Mouse (Mus musculus) limb, embryonic 11.5 days (tissue): ENCODE data around the gene Chid1. TPM values are rescaled to one million over a fixed set of nuclear protein-coding genes. Genes with fewer than 3 reads are reported as not detected.
"Not testable (repeated sequence)": the region's sequence is repeated elsewhere in the genome, so short reads cannot be mapped to it uniquely, and the experiment has no call there.

Source experiments
- ATAC-seq: fragments of 200-750 bp; cut with Nextera tagmentation; 2 replicates; pipeline ENCODE4 v1.8.0; 2017; ENCODE audit warnings: low read depth; ENCODE audit not compliant: insufficient number of reproducible peaks, low FRiP score, low TSS enrichment
- DNase-seq: peaks from one replicate; pipeline ENCODE4 v3.0.0-alpha.2; 2015; ENCODE audit warnings: low spot score
- H3K27ac ChIP-seq: fragments of 300-500 bp; sonication (generic); replicated peaks from 2 replicates; pipeline ENCODE4 v1.5.1; 2014; ENCODE audit warnings: low read depth, mild to moderate bottlenecking, low read length
- H3K27me3 ChIP-seq: fragments of 300-500 bp; sonication (generic); 2 replicates; pipeline ENCODE4 v1.6.1; 2014; ENCODE audit warnings: mild to moderate bottlenecking, low read length, mixed read lengths; ENCODE audit not compliant: control insufficient read depth, insufficient read depth
- H3K36me3 ChIP-seq: fragments of 300-500 bp; sonication (generic); 2 replicates; pipeline ENCODE4 v1.6.1; 2014; ENCODE audit warnings: mild to moderate bottlenecking, low read length, moderate library complexity, mixed read lengths; ENCODE audit not compliant: control insufficient read depth, insufficient read depth
- H3K4me1 ChIP-seq: fragments of 300-500 bp; sonication (generic); 2 replicates; pipeline ENCODE4 v1.6.1; 2014; ENCODE audit warnings: low read length, mixed read lengths; ENCODE audit not compliant: control insufficient read depth, insufficient read depth
- H3K4me2 ChIP-seq: fragments of 300-500 bp; sonication (generic); 2 replicates; pipeline ENCODE4 v1.6.1; 2014; ENCODE audit warnings: low read depth, mild to moderate bottlenecking, moderate library complexity; ENCODE audit not compliant: severe bottlenecking
- H3K4me3 ChIP-seq: fragments of 300-500 bp; sonication (generic); 2 replicates; pipeline ENCODE4 v1.5.1; 2014; ENCODE audit warnings: low read depth, low read length
- H3K9ac ChIP-seq: fragments of 300-500 bp; sonication (generic); 2 replicates; pipeline ENCODE4 v1.6.1; 2014; ENCODE audit warnings: mild to moderate bottlenecking, low read length
- H3K9me3 ChIP-seq: fragments of 300-500 bp; sonication (generic); 2 replicates; pipeline ENCODE4 v1.6.1; 2016; ENCODE audit warnings: low read length; ENCODE audit not compliant: control insufficient read depth
- WGBS: fragments of 180-500 bp; shearing (Covaris S2); extraction: QIAGEN DNeasy Blood & Tissue Kit; methylation state at CpG from one replicate; pipeline ENCODE4 v1.1.7; 2014; 5-methylcytosine and 5-hydroxymethylcytosine counted together
- polyA plus RNA-seq: library from polyadenylated mRNA; unstranded; fragments of >200 nt; fragmentation: Nextera tagmentation; extraction: Ambion mirVana; gene quantifications from 2 replicates; pipeline ENCODE4 v1.2.1, GENCODE M21; 2014

The Chid1 gene
- polyA plus RNA-seq, 1 experiment from 2014 or later, result 27.4 TPM

DNA sequence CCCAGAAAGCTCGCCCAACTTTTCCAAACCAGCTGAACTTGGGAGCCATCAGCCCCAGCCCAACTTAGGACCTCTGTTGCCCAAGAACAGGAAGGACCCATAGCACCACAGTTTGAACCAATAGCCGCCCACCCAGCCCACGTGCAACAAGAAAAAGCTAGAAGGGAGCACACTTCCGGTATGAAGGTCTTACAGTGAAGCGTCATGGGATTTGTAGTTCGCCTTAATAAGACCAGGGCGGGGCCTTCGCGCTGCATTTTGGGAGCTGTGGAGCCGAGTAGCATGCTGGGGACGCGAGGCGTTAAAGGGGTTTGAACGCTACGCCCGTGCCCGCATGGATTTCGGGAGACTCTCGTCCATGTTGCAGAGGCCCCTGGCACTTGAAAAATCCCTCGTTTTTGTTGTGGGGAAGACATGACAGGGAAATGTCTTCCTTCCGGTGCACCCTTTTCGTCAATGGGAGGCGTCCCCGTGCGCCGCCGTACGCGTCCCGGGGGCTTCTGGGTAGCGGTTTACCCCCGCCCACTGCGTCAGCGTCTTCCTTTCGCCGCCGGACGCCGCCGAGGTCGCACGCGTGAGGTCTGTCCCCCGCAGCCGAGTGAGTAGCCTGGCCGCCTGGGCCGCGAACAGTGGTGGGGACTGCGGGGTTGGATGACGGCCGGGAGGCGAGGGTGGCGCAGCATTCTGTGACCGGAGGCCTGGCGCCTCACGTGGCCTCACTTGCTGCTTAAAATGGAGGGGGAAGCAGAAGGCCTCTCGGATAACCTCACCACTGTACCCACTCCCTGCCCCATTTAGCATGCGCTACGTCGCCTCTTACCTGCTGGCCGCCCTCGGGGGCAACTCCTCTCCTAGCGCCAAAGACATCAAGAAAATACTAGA, 92.3 kb downstream of the Chid1 start, which contains the start of gene Rplp2:
Gene Rplp2, plus strand, starts transcription at position 261 of the 882 bp plus-strand sequence.
- DNase-seq, result peak; percentile 92
- H3K4me1 ChIP-seq, result peaks cover 18% of the 10 kb centered on the region
- no peak within 1 kb of the TSS for H3K27ac ChIP-seq
- peak within 1 kb of the TSS; percentile 59 for H3K4me2 ChIP-seq
- H3K9ac ChIP-seq, result peak within 1 kb of the TSS; percentile 90
- H3K27me3 ChIP-seq, result no peaks in the 10 kb centered on the region
- H3K9me3 ChIP-seq, result no peaks in the 10 kb centered on the region
- H3K36me3 ChIP-seq, result peaks cover 11% of the 10 kb centered on the region; the same call in 1 of the 2 replicates
- peak; percentile 87 for ATAC-seq
- H3K4me3 ChIP-seq, result peak within 1 kb of the TSS; percentile 86
- under 1% methylated on average over 63 of the region's 63 CpGs for WGBS

DNA sequence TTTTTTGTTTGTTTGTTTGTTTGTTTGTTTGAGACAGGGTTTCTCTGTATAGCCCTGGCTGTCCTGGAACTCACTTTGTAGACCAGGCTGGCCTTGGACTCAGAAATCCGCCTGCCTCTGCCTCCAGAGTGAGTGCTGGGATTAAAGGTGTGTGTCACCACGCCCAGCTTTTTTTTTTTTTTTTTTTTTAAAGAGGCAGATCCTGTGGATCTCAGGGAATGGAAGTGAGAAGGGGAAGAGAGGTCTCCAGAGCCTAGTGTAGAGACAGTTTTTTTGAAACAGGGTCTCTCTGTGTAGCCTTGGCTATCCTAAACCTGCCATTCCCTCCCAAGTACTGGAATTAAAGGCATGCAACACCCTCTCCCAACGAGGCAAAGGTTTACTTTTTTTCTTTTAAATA, 93.3 kb downstream of the Chid1 start:
- WGBS, result 82% methylated on average over 3 of the region's 3 CpGs
- not testable (repeated sequence) for DNase-seq, H3K9ac ChIP-seq, ATAC-seq, H3K27ac ChIP-seq, H3K27me3 ChIP-seq, H3K9me3 ChIP-seq
- peak overlapping the region; percentile 59; the same call in 1 of the 2 replicates for H3K4me2 ChIP-seq
- H3K4me1 ChIP-seq, result peaks cover 26% of the 10 kb centered on the region
- H3K36me3 ChIP-seq, result peaks cover 11% of the 10 kb centered on the region; the same call in 1 of the 2 replicates
- H3K4me3 ChIP-seq, result peak overlapping the region; percentile 86; the same call in 1 of the 2 replicates

DNA sequence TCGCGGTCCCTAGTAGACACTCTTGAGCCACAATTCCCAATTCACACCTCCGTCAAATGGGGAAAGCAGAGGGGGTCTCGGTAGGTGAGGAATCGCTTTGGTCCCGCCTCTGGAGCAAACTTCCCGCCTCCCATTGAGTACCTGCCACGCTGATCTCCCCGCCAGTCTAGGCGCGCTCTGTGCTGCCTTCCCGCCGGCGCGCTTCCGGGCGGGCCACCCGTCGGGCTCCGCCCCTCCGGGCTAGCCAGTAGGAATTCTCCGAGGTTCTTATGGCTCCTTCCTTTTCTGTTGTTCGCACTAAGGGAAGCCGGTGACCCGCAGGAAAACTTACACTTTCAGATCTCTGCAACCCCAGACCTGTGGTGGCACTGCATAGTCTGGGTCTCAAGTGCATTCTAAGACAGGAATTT, 95.8 kb downstream of the Chid1 start, which contains the start of gene Pidd1:
Gene Pidd1, minus strand, starts transcription at position 198 of the 410 bp plus-strand sequence.
- H3K4me2 ChIP-seq, result peak within 1 kb of the TSS; percentile 79
- peak; percentile 49; the same call in 1 of the 2 replicates for ATAC-seq

More for the DNA sequence above, 95.8 kb downstream of the Chid1 start, which contains the start of gene Pidd1:
- Histone ChIP-seq H3K27ac (peak within 1 kb of the TSS; percentile 39; the same call in 1 of the 2 replicates), H3K36me3 (peaks cover 16% of the 10 kb centered on the region), H3K4me1 (peaks cover 26% of the 10 kb centered on the region), H3K4me3 (peak within 1 kb of the TSS; percentile 37), H3K27me3 (no peaks in the 10 kb centered on the region), H3K9ac (peak within 1 kb of the TSS; percentile 75), H3K9me3 (no peaks in the 10 kb centered on the region)
- peak; percentile 83 for DNase-seq
- WGBS, result under 1% methylated on average over 25 of the region's 25 CpGs

Other genes starting within 250 kb of the Chid1 start
- 0.45 and 0.47 TPM in 2 replicates for gene Drd4, start 247.9 kb downstream of the Chid1 start, polyA plus RNA-seq
- 59.3 and 64.6 TPM in 2 replicates for gene Deaf1, start 212.2 kb downstream of the Chid1 start, polyA plus RNA-seq
- gene Tmem80, start 212.1 kb downstream of the Chid1 start, polyA plus RNA-seq, result 29.5 and 30.2 TPM in 2 replicates
- 2.6 and 2.8 TPM in 2 replicates for gene Eps8l2, start 201.0 kb downstream of the Chid1 start, polyA plus RNA-seq
- gene Taldo1, start 147.7 kb downstream of the Chid1 start, polyA plus RNA-seq, result 306 and 317 TPM in 2 replicates
- gene Gatd1, start 125.7 kb downstream of the Chid1 start, polyA plus RNA-seq, result 52.2 TPM in 2 replicates
- 2.7 and 3.2 TPM in 2 replicates for gene Cend1, start 110.4 kb downstream of the Chid1 start, polyA plus RNA-seq
- gene Slc25a22, start 102.0 kb downstream of the Chid1 start, polyA plus RNA-seq, result 34.8 and 37.1 TPM in 2 replicates
- 15.7 and 18.3 TPM in 2 replicates for gene Pidd1, start 95.8 kb downstream of the Chid1 start, polyA plus RNA-seq
- gene Rplp2, start 92.5 kb downstream of the Chid1 start, polyA plus RNA-seq, result 1,271 and 1,319 TPM in 2 replicates
- 11.3 and 12.5 TPM in 2 replicates for gene Pnpla2, start 84.7 kb downstream of the Chid1 start, polyA plus RNA-seq
- 5.3 and 6.8 TPM in 2 replicates for gene Cracr2b, start 78.8 kb downstream of the Chid1 start, polyA plus RNA-seq
- 27.2 and 35.7 TPM in 2 replicates for gene Cd151, start 72.5 kb downstream of the Chid1 start, polyA plus RNA-seq
- 70.9 and 73.3 TPM in 2 replicates for gene Polr2l, start 64.7 kb downstream of the Chid1 start, polyA plus RNA-seq
- gene Tspan4, start 64.6 kb downstream of the Chid1 start, polyA plus RNA-seq, result 21.2 and 22.3 TPM in 2 replicates
- 70.3 and 76.9 TPM in 2 replicates for gene Ap2a2, start 22.3 kb upstream of the Chid1 start, polyA plus RNA-seq
- 0.17 and 0.23 TPM in 2 replicates for gene Muc6, start 115.5 kb upstream of the Chid1 start, polyA plus RNA-seq
- gene Muc2, start 150.5 kb upstream of the Chid1 start, polyA plus RNA-seq, result 0.27 and 0.56 TPM in 2 replicates
- not detected in 2 replicates for gene Muc5ac, start 249.1 kb upstream of the Chid1 start, polyA plus RNA-seq